Mouse (Mus musculus): ENCODE results near the gene Dhx35.

GRCm38 (mm10) chr2:158762339-158762738, 32.3 kb upstream of the Dhx35 start:
- TF ChIP-seq POLR2A (IDR thresholded peaks at IDR 0.05; ENCODE audit: extremely low read depth, insufficient read depth, low read length), result no peak
- TF ChIP-seq CTCF (IDR thresholded peaks at IDR 0.05; ENCODE audit: extremely low read depth, insufficient read depth, low read length), result no peak

Data from cortical plate, adult 2 months (tissue).